Mouse (Mus musculus) left cerebral cortex, adult 2 months (tissue): ENCODE results near the gene Coa3. TPM values are rescaled to one million over a fixed set of nuclear protein-coding genes. Genes with fewer than 3 reads are reported as not detected.

ENCODE experiments used
- DNase-seq, 2 experiments: peaks; one replicate each; pipeline ENCODE4 v3.0.0; 2021 to 2022; ENCODE audit warnings: low spot score in 2 of 2, mixed read lengths in 1 of 2; ENCODE audit errors: extremely low spot score in 1 of 2
- H3K27ac ChIP-seq: fragments of 200-600 bp; 2 replicates; pipeline ENCODE4 v1.8.1; 2022
- H3K4me3 ChIP-seq: fragments of 200-600 bp; 2 replicates; pipeline ENCODE4 v1.8.1; 2022
- CTCF ChIP-seq: fragments of 200-600 bp; IDR thresholded peaks from 2 replicates; pipeline ENCODE4 v1.8.1; 2022; ENCODE audit warnings: antibody characterized with exemption, mild to moderate bottlenecking, moderate library complexity
- intact Hi-C: fragments of 180-260 bp; cut with DNase I; formaldehyde crosslinking; loops from one replicate; pipeline ENCODE4 v1.15.1; 2025
- total RNA-seq, 2 experiments: library from RNA; stranded (reverse); gene quantifications; 2 replicates each; pipeline ENCODE4 v1.2.3; 2021

The Coa3 gene
- total RNA-seq, 2 experiments from 2014 or later: 97.5 to 98.4 TPM

DNA sequence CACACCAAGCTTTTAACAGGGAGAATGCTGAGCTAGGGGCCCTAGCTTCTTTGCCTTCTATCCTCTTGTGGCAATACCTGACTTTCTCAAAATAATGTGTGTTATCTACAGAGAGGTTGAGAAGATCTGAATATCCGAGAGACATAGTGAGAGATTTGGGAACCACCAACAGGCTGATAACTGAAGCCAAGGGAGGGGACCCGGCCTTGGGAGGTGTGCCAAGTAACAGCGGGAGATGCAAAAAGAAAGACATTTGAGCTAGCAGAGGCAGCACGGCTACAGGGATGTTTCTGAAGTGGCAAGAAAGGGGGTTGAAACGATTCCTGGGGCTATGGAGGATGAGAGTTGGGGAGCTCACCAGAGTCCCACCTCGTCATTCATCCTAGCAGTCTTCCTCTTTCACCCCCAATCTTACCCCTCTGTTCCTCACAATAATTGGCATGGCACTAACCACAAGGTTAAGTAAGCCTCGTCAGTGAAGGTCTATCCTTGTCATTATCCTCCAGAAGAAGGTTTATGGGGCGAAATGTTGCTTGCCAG lies 49.5 kb downstream of the Coa3 start:
- TF ChIP-seq CTCF: no peak
- intact Hi-C loops: no loop called here
- Histone ChIP-seq H3K27ac (peak overlapping the region; percentile 86), H3K4me3 (no peak overlapping the region)
- no peak for DNase-seq

Other genes with a start within 250 kb of the Coa3 start
- gene Naglu, start 209.1 kb downstream of the Coa3 start, total RNA-seq: 1 to 10 TPM; 8.3 TPM
- gene Hsd17b1, start 200.7 kb downstream of the Coa3 start, total RNA-seq: 1 to 10 TPM in 1 of 2 experiments, under 1 TPM in 1; 0.87 to 1.5 TPM
- gene Coasy, start 196.5 kb downstream of the Coa3 start, total RNA-seq: 10 to 100 TPM; 22.5 to 24.1 TPM
- gene Mlx, start 191.8 kb downstream of the Coa3 start, total RNA-seq: 10 to 100 TPM; 41.1 to 44.7 TPM
- 1 to 10 TPM; 2.7 to 3.1 TPM for gene Psmc3ip, start 183.7 kb downstream of the Coa3 start, total RNA-seq
- gene Retreg3, start 159.2 kb downstream of the Coa3 start, total RNA-seq: 10 to 100 TPM; 50.7 to 56.6 TPM
- gene Tubg1, start 159.2 kb downstream of the Coa3 start, total RNA-seq: 10 to 100 TPM; 45.1 to 45.8 TPM
- gene Tubg2, start 123.2 kb downstream of the Coa3 start, total RNA-seq: 10 to 100 TPM; 51.4 to 52.9 TPM
- 100 to 1,000 TPM; 171 to 182 TPM for gene Cntnap1, start 108.6 kb downstream of the Coa3 start, total RNA-seq
- gene Plekhh3, start 107.8 kb downstream of the Coa3 start, total RNA-seq: 10 to 100 TPM; 13.0 to 13.2 TPM
- under 1 TPM in 1 of 2 experiments, not detected in 1; 0.38 TPM for gene Ccr10, start 103.7 kb downstream of the Coa3 start, total RNA-seq
- gene Ezh1, start 52.7 kb downstream of the Coa3 start, total RNA-seq: 10 to 100 TPM; 56.9 to 62.1 TPM
- gene Ramp2, start 33.1 kb downstream of the Coa3 start, total RNA-seq: 10 to 100 TPM; 35.7 to 40.8 TPM
- 10 to 100 TPM; 59.3 to 61.0 TPM for gene Vps25, start 25.4 kb downstream of the Coa3 start, total RNA-seq
- 1 to 10 TPM; 4.5 to 8.0 TPM for gene Wnk4, start 18.5 kb downstream of the Coa3 start, total RNA-seq
- gene Cntd1, start 102 bp downstream of the Coa3 start, total RNA-seq: under 1 TPM; 0.44 to 0.81 TPM
- 100 to 1,000 TPM; 210 to 218 TPM for gene Becn1, start 23.2 kb upstream of the Coa3 start, total RNA-seq
- gene Psme3, start 37.1 kb upstream of the Coa3 start, total RNA-seq: 100 to 1,000 TPM; 125 to 132 TPM
- 1 to 10 TPM; 7.2 to 9.4 TPM for gene Aoc2, start 45.9 kb upstream of the Coa3 start, total RNA-seq
- gene Aoc3, start 51.5 kb upstream of the Coa3 start, total RNA-seq: under 1 TPM; 0.63 TPM
- gene G6pc, start 88.4 kb upstream of the Coa3 start, total RNA-seq: not detected
- 10 to 100 TPM; 43.8 to 47.1 TPM for gene Aarsd1, start 138.5 kb upstream of the Coa3 start, total RNA-seq
- gene Gm27029, start 145.7 kb upstream of the Coa3 start, total RNA-seq: 1 to 10 TPM; 7.1 to 9.9 TPM
- 10 to 100 TPM; 37.2 to 44.0 TPM for gene Rundc1, start 146.0 kb upstream of the Coa3 start, total RNA-seq
- 1 to 10 TPM; 2.3 to 4.2 TPM for gene Ptges3l, start 146.2 kb upstream of the Coa3 start, total RNA-seq
- 10 to 100 TPM; 31.5 to 34.7 TPM for gene Rpl27, start 163.2 kb upstream of the Coa3 start, total RNA-seq
- gene Ifi35, start 169.3 kb upstream of the Coa3 start, total RNA-seq: 1 to 10 TPM; 2.4 to 3.2 TPM
- 100 to 1,000 TPM; 141 to 159 TPM for gene Rnd2, start 185.9 kb upstream of the Coa3 start, total RNA-seq
- gene Vat1, start 187.1 kb upstream of the Coa3 start, total RNA-seq: 10 to 100 TPM; 33.4 to 36.8 TPM